Mouse (Mus musculus) ES-Bruce4 (cell line): ENCODE results near the gene Ak1. TPM values are rescaled to one million over a fixed set of nuclear protein-coding genes. Genes with fewer than 3 reads are reported as not detected.

ENCODE experiments used
- H3K27ac ChIP-seq: 2 replicates; pipeline ENCODE4 v1.5.1; 2012; ENCODE audit warnings: low read length, inconsistent platforms; ENCODE audit not compliant: insufficient read depth
- H3K27me3 ChIP-seq: 2 replicates; pipeline ENCODE4 v1.6.1; 2012; ENCODE audit warnings: mild to moderate bottlenecking, low read length, inconsistent platforms; ENCODE audit not compliant: control insufficient read depth, poor library complexity, insufficient read depth, severe bottlenecking
- H3K36me3 ChIP-seq: 2 replicates; pipeline ENCODE4 v1.6.1; 2012; ENCODE audit warnings: inconsistent platforms, mild to moderate bottlenecking, low read length, moderate library complexity; ENCODE audit not compliant: control insufficient read depth, poor library complexity, insufficient read depth, severe bottlenecking
- H3K4me1 ChIP-seq: one replicate; pipeline ENCODE4 v1.8.1; 2011; ENCODE audit warnings: low read length; ENCODE audit not compliant: control insufficient read depth, insufficient read depth
- H3K4me3 ChIP-seq: 2 replicates; pipeline ENCODE4 v1.5.1; 2011; ENCODE audit warnings: low read depth, mild to moderate bottlenecking, low read length
- H3K9ac ChIP-seq: 2 replicates; pipeline ENCODE4 v1.6.1; 2012; ENCODE audit warnings: low read depth, mild to moderate bottlenecking, inconsistent platforms; ENCODE audit not compliant: poor library complexity, severe bottlenecking
- H3K9me3 ChIP-seq: replicated peaks from 2 replicates; pipeline ENCODE4 v1.6.1; 2012; ENCODE audit warnings: mild to moderate bottlenecking, low read length, inconsistent platforms; ENCODE audit not compliant: control insufficient read depth, poor library complexity, insufficient read depth, severe bottlenecking
- CTCF ChIP-seq: IDR thresholded peaks from one replicate; pipeline ENCODE4 v1.8.1; 2011; ENCODE audit warnings: low read depth, low read length
- EP300 ChIP-seq: IDR thresholded peaks from 2 replicates; pipeline ENCODE4 v1.6.1; 2011; ENCODE audit warnings: low read depth, low read length; ENCODE audit not compliant: insufficient read depth
- POLR2A ChIP-seq: IDR thresholded peaks from one replicate; pipeline ENCODE4 v1.8.1; 2011; ENCODE audit warnings: low read length; ENCODE audit not compliant: insufficient read depth
- polyA plus RNA-seq: library from polyadenylated mRNA; stranded (reverse); fragments of >200 nt; gene quantifications from 2 replicates; pipeline ENCODE4 v1.2.4, GENCODE M21; 2011; ENCODE audit warnings: low read depth; ENCODE audit not compliant: missing spikeins, insufficient read depth, insufficient read length

Ak1 gene
- polyA plus RNA-seq, 1 experiment: 71.8 TPM

DNA sequence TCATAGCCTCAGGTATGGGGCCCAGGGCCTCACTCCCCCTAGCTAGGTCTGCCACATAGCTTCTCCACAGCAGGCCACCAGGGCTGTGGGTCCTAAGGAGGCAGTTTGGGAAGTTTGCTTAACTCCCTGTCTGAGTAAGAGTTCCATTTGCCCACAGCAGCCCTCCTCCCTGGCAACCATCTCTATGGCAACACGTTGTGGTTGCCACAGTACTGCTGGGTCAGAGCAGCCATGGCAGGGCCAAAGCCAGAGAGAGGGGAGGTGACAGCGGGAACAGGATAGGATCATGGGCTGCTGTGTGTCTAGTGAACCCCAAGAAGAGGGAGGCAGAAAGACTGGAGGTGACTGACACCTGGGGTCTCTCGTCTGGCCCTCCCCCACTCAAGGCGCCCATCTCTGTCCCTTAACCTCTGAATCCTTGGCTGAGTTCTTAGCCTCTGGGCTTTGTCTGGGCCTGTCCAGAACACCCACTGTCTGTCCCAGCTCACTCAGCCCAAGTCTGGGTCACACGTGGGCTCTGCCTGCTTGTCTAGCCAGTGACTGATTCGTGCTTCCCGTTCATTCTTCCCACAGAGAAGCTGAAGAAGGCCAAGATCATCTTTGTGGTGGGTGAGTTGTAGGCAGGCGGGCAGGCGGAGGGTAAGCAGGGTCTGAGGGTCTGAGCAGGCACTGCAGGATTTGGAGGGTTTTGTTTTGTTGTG, 7.9 kb downstream of the Ak1 start:
- peak overlapping the region; percentile 73 for H3K9ac ChIP-seq
- peaks cover 17% of the 10 kb centered on the region for H3K4me1 ChIP-seq
- H3K27ac ChIP-seq: peak overlapping the region; percentile 68
- H3K4me3 ChIP-seq: peak overlapping the region; percentile 61
- H3K36me3 ChIP-seq: peaks cover 9% of the 10 kb centered on the region
- no peaks in the 10 kb centered on the region for H3K9me3 ChIP-seq
- H3K27me3 ChIP-seq: no peaks in the 10 kb centered on the region
- TF ChIP-seq EP300: peak; percentile 24; the same call in 1 of the 2 replicates
- TF ChIP-seq CTCF: no peak
- no peak for TF ChIP-seq POLR2A

DNA sequence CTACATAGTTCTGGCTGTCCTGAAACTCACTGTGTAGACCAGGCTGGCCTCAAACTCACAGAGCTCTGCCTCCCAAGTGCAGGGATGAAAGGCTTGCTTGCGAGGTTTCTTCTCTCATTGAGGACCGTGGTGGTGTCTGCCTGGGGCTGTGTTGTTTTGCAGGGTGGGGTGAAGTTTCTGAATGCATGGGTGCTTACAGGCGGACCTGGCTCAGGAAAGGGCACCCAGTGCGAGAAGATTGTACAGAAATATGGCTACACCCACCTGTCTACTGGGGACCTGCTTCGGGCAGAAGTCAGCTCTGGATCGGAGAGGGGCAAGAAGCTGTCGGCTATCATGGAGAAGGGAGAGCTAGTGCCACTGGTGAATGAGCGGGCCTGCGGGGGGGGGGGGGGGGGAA, 8.5 kb downstream of the Ak1 start:
- Histone ChIP-seq H3K4me3 (peak overlapping the region; percentile 61), H3K27me3 (no peaks in the 10 kb centered on the region), H3K4me1 (peaks cover 17% of the 10 kb centered on the region), H3K9me3 (no peaks in the 10 kb centered on the region), H3K36me3 (peaks cover 12% of the 10 kb centered on the region), H3K9ac (peak overlapping the region; percentile 73), H3K27ac (peak overlapping the region; percentile 68)
- no peak for TF ChIP-seq CTCF
- TF ChIP-seq POLR2A: no peak
- TF ChIP-seq EP300: no peak

DNA sequence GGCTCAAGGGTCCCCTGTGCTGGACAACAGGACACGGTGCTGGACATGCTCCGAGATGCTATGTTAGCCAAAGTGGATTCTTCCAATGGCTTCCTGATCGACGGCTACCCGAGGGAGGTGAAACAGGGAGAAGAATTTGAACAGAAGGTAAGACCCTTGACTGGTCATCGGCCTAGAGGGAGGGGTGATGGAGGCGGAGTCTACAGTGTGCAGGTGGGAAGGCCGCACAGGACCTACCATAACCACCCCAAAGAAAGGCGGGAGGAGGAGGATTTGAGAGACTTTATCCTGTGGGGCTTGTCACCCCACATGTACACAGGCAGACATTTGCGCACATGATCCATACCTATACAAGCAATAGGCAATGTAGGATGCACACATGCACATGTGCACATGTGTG, 9.5 kb downstream of the Ak1 start:
- Histone ChIP-seq H3K9me3 (no peaks in the 10 kb centered on the region), H3K4me3 (peak overlapping the region; percentile 38; the same call in 1 of the 2 replicates), H3K9ac (peak overlapping the region; percentile 73), H3K27ac (no peak overlapping the region), H3K36me3 (peaks cover 12% of the 10 kb centered on the region), H3K4me1 (peaks cover 13% of the 10 kb centered on the region), H3K27me3 (no peaks in the 10 kb centered on the region)
- TF ChIP-seq EP300 (no peak), POLR2A (no peak), CTCF (no peak)

DNA sequence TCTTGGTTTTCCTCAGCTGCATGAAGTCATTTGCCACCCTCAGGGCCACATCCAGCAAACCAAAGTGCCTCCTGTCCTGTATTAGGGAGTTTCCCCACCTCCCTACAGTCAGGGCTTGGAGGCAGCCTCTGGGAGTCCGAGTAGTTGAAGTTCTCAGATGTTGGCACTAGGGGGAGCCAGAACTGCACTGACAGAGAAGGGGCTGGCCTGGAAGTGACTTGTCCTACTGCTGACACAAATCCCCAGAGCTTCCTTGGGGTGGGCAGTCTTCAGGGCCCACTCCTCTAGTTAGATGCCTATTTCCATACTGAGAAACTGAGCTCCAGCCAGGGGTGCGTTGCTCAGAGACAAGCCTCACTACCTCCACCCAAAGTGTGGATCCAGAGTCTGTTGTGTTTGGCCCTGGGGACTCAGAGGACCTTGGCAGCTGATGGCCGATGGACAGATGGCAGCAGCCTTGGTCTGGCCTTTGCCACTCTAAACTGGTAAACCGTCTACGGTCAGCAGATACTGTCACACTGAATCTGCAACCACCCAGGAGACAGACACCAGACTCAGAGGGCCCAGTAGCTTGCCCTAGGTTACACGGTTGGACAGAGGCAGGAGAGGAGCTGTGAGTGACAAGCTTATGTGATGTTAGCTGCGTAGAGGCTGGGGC, 10.3 kb downstream of the Ak1 start:
- peaks cover 12% of the 10 kb centered on the region for H3K36me3 ChIP-seq
- H3K9me3 ChIP-seq: no peaks in the 10 kb centered on the region
- H3K27me3 ChIP-seq: no peaks in the 10 kb centered on the region
- H3K9ac ChIP-seq: no peak overlapping the region
- H3K27ac ChIP-seq: no peak overlapping the region
- peaks cover 9% of the 10 kb centered on the region for H3K4me1 ChIP-seq
- no peak for TF ChIP-seq EP300
- peak; percentile 94 for TF ChIP-seq CTCF
- no peak overlapping the region for H3K4me3 ChIP-seq

DNA sequence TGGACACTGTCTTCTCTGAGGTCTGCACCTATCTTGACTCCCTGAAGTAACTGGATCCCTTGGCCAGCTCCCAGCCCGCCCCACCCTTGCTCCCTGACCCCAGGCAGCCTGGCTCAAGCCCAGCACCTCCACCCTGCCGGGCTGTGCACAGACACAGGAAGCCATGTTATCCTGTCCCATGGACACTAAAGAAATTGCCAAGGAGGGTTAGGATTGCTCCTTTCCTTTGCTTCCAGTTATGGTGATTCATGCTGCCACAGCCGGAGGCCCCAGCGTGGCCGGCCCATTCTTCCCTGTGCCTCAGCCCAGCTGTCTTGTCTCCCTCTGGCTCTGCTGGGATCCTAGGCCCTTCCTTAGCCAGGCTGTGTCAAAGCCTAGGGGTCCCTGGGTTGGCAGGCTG, 12.1 kb downstream of the Ak1 start:
- no peaks in the 10 kb centered on the region for H3K4me1 ChIP-seq
- no peak overlapping the region for H3K4me3 ChIP-seq
- H3K27ac ChIP-seq: no peak overlapping the region
- peaks cover 12% of the 10 kb centered on the region for H3K36me3 ChIP-seq
- no peak overlapping the region for H3K9ac ChIP-seq
- TF ChIP-seq POLR2A: no peak
- no peak for TF ChIP-seq EP300
- no peak for TF ChIP-seq CTCF
- no peaks in the 10 kb centered on the region for H3K27me3 ChIP-seq
- H3K9me3 ChIP-seq: no peaks in the 10 kb centered on the region
